Mouse (Mus musculus) brain, embryonic 14.5 days (tissue): Measurements from ENCODE around the gene Sema3e.

Experiments
- CTCF ChIP-seq: fragments of 200-500 bp; IDR thresholded peaks from 2 replicates; pipeline ENCODE4 v1.5.1; 2012; ENCODE audit warnings: inconsistent platforms, mild to moderate bottlenecking, moderate library complexity, borderline replicate concordance; ENCODE audit not compliant: insufficient read depth, insufficient read length; ENCODE audit errors: extremely low read depth
- POLR2A ChIP-seq: fragments of 200-500 bp; IDR thresholded peaks from 2 replicates; pipeline ENCODE4 v1.6.1; 2012; ENCODE audit warnings: mild to moderate bottlenecking, inconsistent platforms, borderline replicate concordance; ENCODE audit not compliant: poor library complexity, insufficient read depth, insufficient read length, severe bottlenecking; ENCODE audit errors: extremely low read depth

- TF ChIP-seq CTCF (no peak), POLR2A (no peak)
Measured at GRCm38 (mm10) chr5:13979156-13979555, 45.9 kb upstream of the Sema3e start.
